Mouse (Mus musculus): ENCODE measurements around the gene Bmper. TPM values are rescaled to one million over a fixed set of nuclear protein-coding genes. Genes with fewer than 3 reads are reported as not detected.
A peak's percentile ranks its signal among the peaks of the same experiment; 100 is the strongest.

Gene Bmper
- polyA plus RNA-seq, 1 experiment, result 4.9 TPM

- no peak for DNase-seq (ENCODE audit: extremely low spot score in 1 of 2, low spot score in 1 of 2)
Observed at GRCm38 (mm10) chr9:23233464-23234121, 10.7 kb downstream of the Bmper start.

DNA sequence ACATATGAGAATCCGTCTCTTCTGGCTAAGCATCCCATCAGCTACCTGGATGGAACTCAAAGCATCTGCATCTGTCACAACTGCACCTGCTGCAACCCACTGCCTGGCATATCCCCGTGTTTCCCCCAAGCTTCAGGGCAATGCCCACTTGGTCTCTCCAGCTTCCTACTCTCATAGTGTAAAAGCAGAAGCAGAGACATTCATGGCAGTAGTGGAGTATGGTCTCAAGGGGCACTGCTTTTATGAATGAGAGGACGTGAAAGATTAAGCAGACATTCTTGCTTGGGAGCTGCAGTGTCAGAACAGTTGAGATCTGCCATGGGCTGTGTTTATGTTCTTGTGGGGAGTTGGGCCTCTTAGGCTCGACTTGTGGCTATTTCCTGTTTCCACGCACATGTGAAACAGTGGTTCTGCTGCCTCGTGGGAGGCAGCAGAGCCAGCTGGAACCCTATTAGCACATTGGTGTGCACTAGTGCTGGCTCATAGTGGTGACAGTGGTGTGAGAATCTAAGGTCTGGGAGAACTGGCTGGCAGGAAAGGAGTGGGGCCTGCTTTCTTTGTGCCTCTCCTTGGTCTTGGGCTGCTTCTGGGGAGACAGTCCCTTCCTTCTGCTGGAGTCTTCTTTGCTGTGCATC is 12.6 kb downstream of the Bmper start:
- no peak for DNase-seq (ENCODE audit: extremely low spot score in 1 of 2, low spot score in 1 of 2)

- DNase-seq (ENCODE audit: extremely low spot score in 1 of 2, low spot score in 1 of 2), result no peak
Observed at GRCm38 (mm10) chr9:23236635-23237279, 13.9 kb downstream of the Bmper start.

- DNase-seq (ENCODE audit: extremely low spot score in 1 of 2, low spot score in 1 of 2), result no peak
Observed at GRCm38 (mm10) chr9:23239011-23239410, 16.1 kb downstream of the Bmper start.

GRCm38 (mm10) chr9:23242911-23243310 is 20.0 kb downstream of the Bmper start:
- peak in 1 of 2 experiments; percentile 52 for DNase-seq (ENCODE audit: extremely low spot score in 1 of 2, low spot score in 1 of 2)

- no peak for DNase-seq (ENCODE audit: extremely low spot score in 1 of 2, low spot score in 1 of 2)
Observed at GRCm38 (mm10) chr9:23243869-23244268, 21.0 kb downstream of the Bmper start.

DNA sequence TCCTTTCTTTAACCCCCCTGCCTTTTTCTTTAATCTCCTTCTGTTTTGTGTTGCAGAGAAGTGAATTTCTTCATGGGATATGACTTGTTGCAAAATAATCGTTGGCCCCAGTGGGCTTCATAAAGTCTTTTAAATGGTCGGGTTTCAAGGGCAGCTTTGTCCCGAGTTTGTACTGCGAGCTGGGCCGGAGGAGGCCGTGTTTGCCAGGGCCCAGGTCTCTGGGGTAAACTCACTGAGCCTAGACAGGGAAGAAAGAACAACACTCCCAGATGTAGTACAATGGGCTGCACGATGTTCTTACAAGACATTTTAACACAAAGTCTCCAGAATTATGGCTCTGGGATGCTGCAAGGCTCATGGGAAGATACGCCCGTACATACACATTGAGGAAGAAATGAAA is 23.5 kb downstream of the Bmper start:
- no peak for DNase-seq (ENCODE audit: extremely low spot score in 1 of 2, low spot score in 1 of 2)

GRCm38 (mm10) chr9:23250026-23250425 is 27.1 kb downstream of the Bmper start:
- DNase-seq (ENCODE audit: extremely low spot score in 1 of 2, low spot score in 1 of 2), result peak; percentile 66 to 88

GRCm38 (mm10) chr9:23251001-23251400 is 28.1 kb downstream of the Bmper start:
- DNase-seq (ENCODE audit: extremely low spot score in 1 of 2, low spot score in 1 of 2), result no peak

DNA sequence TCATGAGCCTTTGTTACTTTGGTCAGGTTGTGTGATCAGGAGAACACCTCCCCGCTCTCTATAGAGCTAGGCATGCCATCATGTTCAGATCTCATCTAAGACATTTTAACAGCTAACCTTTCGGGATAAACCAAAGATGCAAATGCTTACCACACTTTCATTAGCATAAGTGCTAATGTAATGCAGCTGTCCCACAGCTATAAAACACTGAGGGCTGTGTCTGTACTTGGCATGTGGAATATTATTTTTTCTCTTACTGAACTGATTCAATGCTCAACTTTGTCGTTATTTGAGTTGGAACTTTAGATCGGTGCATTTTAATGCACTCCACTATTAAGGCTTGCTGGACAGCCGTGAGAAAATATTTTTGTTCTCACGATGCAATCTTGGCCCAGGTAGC is 30.7 kb downstream of the Bmper start:
- no peak for DNase-seq (ENCODE audit: extremely low spot score in 1 of 2, low spot score in 1 of 2)

GRCm38 (mm10) chr9:23254237-23255214 is 31.6 kb downstream of the Bmper start:
- peak in 1 of 2 experiments; percentile 50 for DNase-seq (ENCODE audit: extremely low spot score in 1 of 2, low spot score in 1 of 2)

DNA sequence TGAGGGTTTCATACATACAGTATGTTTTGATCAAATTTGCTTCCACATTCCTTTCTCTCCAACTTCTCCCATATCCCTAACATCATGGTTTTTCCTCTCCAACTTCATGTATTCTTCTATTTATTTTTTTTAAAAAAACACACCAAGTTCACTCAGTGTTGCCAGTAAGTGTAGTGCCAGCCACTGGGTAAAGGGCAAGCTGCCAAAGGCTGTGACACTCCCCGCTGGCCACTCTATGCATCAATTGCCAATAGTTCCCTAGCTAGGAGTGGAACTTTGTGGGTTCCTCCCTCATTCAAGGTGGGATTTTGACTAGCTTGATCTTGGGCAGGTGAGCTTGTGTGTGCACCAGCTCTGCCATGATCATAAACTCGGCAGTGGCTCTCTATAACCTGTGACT is 33.0 kb downstream of the Bmper start:
- DNase-seq (ENCODE audit: extremely low spot score in 1 of 2, low spot score in 1 of 2), result no peak

GRCm38 (mm10) chr9:23256576-23256975 is 33.7 kb downstream of the Bmper start:
- DNase-seq (ENCODE audit: extremely low spot score in 1 of 2, low spot score in 1 of 2), result no peak

- no peak for DNase-seq (ENCODE audit: extremely low spot score in 1 of 2, low spot score in 1 of 2)
Observed at GRCm38 (mm10) chr9:23261834-23262233, 39.0 kb downstream of the Bmper start.

GRCm38 (mm10) chr9:23262851-23263250 is 40.0 kb downstream of the Bmper start:
- DNase-seq (ENCODE audit: extremely low spot score in 1 of 2, low spot score in 1 of 2), result no peak

GRCm38 (mm10) chr9:23264471-23264870 is 41.6 kb downstream of the Bmper start:
- DNase-seq (ENCODE audit: extremely low spot score in 1 of 2, low spot score in 1 of 2), result no peak

- DNase-seq (ENCODE audit: extremely low spot score in 1 of 2, low spot score in 1 of 2), result peak; percentile 40 to 77
Observed at GRCm38 (mm10) chr9:23268609-23269008, 45.7 kb downstream of the Bmper start.

DNA sequence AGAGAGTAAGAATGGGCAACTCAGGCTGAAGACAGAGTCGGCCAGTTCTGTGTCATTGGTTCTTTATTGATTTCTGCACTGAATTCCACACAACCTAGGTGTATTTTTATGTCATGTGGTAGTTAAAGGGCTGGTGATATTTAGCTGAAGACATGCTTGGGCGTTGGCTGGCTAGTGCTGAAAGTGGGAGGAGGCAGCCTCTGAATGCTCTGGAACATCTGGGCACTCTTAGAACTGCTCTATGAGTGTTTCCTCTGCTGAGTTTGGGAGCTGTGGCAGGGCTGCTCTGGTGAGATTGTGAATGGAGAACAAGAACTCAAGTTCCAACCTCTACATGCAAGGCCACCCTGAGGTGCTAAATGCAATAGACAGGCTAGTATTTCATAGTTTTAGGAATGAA is 46.2 kb downstream of the Bmper start:
- DNase-seq (ENCODE audit: extremely low spot score in 1 of 2, low spot score in 1 of 2), result no peak

GRCm38 (mm10) chr9:23276244-23276643 is 53.4 kb downstream of the Bmper start:
- no peak for DNase-seq (ENCODE audit: extremely low spot score in 1 of 2, low spot score in 1 of 2)

DNA sequence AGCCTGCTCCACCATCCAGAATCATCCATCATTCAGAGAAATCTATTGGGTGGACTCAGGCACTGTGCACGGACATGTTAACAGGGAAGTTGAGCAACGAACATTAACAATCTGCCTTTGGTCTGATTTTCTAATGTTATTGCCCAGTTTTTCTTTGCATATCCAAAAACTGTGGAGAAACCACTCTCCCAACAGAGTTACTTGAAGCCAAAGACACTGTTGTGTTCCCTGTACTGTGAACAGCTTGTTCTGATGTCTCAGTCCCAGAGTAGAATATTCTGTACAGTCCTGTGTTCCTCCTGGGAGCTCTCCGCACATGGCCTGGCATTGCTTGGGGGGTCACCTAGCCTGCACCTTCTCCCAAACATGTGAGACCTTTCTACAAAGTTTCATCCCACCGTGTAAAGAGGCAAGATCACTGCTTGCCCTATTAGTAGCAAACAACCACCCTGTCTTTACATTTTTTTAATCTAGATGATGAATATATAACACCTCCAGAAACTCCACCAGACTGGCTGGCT is 62.1 kb downstream of the Bmper start:
- peak in 1 of 2 experiments; percentile 7 for DNase-seq (ENCODE audit: extremely low spot score in 1 of 2, low spot score in 1 of 2)

Measured in frontal cortex, adult 2 months (tissue).